Mouse (Mus musculus): ENCODE measurements around the gene Atp9a.

Gene Atp9a

DNA sequence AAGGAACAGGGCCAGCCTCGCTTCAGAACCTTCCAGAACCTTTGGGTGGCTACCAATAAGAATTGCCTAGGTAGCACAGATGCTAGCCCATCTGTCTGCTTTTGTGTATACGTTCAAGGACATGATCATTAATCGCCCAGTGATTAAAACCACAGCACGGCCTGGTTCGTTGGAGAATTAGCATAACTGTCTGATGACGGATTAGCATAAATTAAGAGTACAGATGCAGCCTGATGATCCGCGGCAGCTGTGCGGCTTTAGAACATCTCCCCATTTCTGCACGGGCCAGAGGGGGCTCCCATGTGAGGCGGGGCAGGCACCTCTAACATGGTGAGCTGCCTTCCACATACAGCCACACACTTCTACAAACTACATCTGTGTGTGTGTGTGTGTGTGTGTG is 100.0 kb downstream of the Atp9a start:
- DNase-seq (ENCODE audit: low spot score in 2 of 2), result no peak

GRCm38 (mm10) chr2:168640460-168640859 is 101.7 kb downstream of the Atp9a start:
- DNase-seq (ENCODE audit: low spot score in 2 of 2), result no peak

GRCm38 (mm10) chr2:168634881-168635280 is 107.3 kb downstream of the Atp9a start:
- DNase-seq (ENCODE audit: low spot score in 2 of 2), result no peak

DNA sequence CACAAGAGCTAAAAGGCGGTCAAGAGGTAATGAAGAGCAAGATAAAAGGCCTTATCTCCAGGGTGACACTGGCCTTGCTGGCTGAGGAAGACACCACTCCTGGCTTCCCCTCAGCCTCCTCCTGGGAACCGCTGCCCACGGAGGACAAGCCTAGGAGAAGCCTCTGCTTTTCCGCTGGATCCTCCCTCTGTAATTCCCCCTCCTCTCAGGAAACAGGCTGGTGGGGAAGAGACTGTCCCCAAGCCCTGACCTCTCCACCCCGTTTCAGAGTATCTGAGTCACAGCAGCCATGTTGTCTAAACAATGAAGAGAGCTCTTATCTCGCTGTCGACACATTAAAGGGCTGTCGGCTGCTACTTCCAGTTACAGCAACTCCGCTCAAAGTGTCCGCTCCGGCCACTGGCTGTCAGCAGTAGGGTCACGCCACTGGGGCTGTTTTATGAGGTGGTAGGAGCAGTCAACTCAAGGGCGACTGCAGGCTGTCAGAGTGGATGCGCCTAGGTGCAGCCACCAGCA is 108.8 kb downstream of the Atp9a start:
- peak in 1 of 2 experiments; percentile 24 for DNase-seq (ENCODE audit: low spot score in 2 of 2)

GRCm38 (mm10) chr2:168632543-168632942 is 109.7 kb downstream of the Atp9a start:
- no peak for DNase-seq (ENCODE audit: low spot score in 2 of 2)

DNA sequence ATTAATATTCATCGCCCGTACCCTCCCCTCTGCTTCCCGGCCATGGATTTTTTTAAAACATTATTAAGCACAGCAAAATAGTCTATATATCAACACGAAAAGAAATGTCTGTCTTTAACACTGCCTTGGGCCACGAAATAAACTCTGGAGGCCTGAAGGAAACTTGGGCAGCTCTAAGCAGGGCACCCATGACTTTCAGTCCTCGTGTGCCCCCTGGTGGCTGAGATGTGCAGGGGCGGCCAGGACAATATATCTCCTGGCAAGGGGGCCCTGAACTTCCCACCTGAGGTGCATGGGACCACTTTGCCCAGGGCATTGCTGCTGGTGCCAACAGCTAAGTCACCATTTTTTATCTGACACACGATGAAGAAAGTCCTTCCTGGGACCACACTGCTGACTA is 113.4 kb downstream of the Atp9a start:
- peak; percentile 56 to 81 for DNase-seq (ENCODE audit: low spot score in 2 of 2)

GRCm38 (mm10) chr2:168627829-168628770 is 114.1 kb downstream of the Atp9a start:
- no peak for DNase-seq (ENCODE audit: low spot score in 2 of 2)

DNA sequence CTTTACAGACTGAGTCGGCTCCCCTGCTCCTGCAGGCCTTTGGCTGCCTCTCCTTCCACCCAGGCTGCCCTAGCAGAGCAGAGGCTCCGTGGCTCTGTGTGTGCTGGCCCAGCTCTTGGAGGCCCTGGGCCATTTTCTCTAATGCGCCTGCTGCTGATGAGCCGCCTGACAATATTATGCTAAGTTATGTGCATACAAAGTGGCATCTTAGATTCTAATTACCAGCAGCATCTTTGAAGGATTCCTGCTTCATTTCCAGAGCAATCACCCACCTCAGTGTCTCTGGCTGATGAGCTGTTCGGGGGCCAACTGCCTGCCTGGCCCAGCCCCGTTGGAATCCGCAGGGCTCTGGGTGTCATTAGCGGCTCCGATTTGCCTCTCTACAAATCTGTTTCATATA is 115.8 kb downstream of the Atp9a start:
- no peak for DNase-seq (ENCODE audit: low spot score in 2 of 2)

DNA sequence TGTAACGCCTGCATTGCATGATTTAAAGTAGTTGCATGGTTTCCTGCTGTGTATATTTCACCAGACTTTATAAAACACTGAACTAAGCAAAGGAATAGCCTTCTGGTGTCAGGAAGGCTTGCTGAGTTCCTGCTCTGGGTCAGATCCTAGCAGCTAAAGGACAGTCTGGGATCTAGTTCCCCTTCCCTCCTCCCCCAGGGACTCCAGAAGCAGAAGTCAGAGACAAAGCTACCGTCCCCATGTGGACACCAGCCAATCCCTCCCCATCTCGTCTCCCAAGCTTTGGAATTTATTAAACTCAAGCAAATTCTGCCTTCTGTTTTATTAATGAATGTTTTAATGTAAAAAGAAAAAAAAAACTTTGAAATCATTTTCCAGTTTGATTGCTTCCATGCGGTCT is 117.1 kb downstream of the Atp9a start:
- DNase-seq (ENCODE audit: low spot score in 2 of 2), result peak in 1 of 2 experiments; percentile 25

GRCm38 (mm10) chr2:168621111-168621802 is 121.0 kb downstream of the Atp9a start:
- DNase-seq (ENCODE audit: low spot score in 2 of 2), result no peak

- no peak for DNase-seq (ENCODE audit: low spot score in 2 of 2)
Measured at GRCm38 (mm10) chr2:168618205-168618717, 123.9 kb downstream of the Atp9a start.

DNA sequence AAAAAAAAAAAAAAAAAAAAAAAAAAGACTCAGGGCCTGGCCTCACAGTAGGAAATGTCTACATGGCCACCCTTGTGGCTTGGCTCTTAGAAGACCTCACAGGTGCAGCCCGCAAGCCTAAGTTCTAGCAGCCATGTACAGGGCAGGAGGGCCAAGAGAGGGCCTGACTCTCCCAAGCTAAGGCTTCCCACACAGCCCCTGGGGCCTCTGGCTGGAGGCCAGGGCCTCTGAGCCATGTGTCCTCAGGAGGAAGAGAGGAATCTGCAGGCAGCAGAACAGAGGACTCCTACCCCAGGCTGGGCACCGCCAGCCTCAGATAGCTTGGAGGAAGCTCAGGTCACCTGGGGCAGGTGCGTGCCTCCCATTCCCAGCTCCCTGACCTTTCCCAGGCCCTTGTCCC is 127.0 kb downstream of the Atp9a start:
- DNase-seq (ENCODE audit: low spot score in 2 of 2), result no peak

- DNase-seq (ENCODE audit: low spot score in 2 of 2), result peak; percentile 33 to 55
Measured at GRCm38 (mm10) chr2:168614170-168614872, 127.9 kb downstream of the Atp9a start.

DNA sequence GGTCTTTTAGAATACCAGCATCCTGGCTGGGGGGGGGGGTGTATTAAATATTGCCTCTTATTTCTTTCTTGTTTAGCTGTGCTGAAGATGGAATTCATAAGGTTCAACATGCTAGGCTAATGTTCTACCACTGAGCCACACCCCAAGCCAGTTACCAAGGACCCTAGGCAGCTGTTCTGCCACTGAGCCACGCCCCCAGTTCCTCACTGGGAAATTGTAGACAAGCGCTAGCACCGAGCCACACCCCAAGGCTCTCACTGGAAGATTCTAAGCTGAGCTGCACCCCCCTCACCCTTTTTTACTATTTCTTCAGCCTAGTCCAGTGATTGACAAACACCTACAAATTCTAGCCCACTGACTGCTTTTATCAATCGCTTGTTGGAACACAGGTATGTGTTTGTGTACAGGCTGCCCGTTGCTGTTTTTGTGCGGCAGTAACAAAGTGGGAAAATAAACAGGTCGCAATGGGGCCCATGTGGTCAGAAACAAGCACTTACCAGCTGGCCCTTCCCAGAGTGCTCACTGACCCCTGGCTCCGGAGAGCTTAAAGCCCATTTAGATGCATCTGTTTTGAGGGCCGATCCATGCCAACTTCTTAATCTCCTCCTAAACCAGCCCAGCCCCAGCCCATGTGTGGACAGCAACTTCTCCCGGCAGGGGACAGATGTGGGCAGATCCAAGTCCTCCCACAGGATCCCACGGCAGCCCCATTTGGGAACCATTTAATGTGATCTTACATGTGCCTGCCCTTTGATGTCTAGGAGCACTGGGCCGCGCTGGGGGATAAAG is 128.9 kb downstream of the Atp9a start:
- no peak for DNase-seq (ENCODE audit: low spot score in 2 of 2)

GRCm38 (mm10) chr2:168610941-168611340 is 131.3 kb downstream of the Atp9a start:
- DNase-seq (ENCODE audit: low spot score in 2 of 2), result peak; percentile 61 to 68

GRCm38 (mm10) chr2:168609653-168610248 is 132.5 kb downstream of the Atp9a start:
- no peak for DNase-seq (ENCODE audit: low spot score in 2 of 2)

GRCm38 (mm10) chr2:168608125-168608564 is 134.1 kb downstream of the Atp9a start:
- peak in 1 of 2 experiments; percentile 44 for DNase-seq (ENCODE audit: low spot score in 2 of 2)

GRCm38 (mm10) chr2:168604655-168605070 is 137.5 kb downstream of the Atp9a start:
- DNase-seq (ENCODE audit: low spot score in 2 of 2), result peak; percentile 75 to 84

- no peak for DNase-seq (ENCODE audit: low spot score in 2 of 2)
Measured at GRCm38 (mm10) chr2:168602387-168602741, 139.8 kb downstream of the Atp9a start.

Data from heart, adult 9 months (tissue).